Mouse (Mus musculus) left cerebral cortex, postnatal 36 days (tissue): ENCODE results near the gene Ly6g6f. TPM values are rescaled to one million over a fixed set of nuclear protein-coding genes. Genes with fewer than 3 reads are reported as not detected.

Experiments
- DNase-seq, 2 experiments: peaks; one replicate each; pipeline ENCODE4 v3.0.0; 2021 to 2022; ENCODE audit warnings: low spot score in 2 of 2, mixed read lengths in 1 of 2
- intact Hi-C: fragments of 180-260 bp; cut with DNase I; formaldehyde crosslinking; loops from one replicate; pipeline ENCODE4 v1.15.1; 2025
- total RNA-seq, 2 experiments: library from RNA; stranded (reverse); gene quantifications; 2 replicates each; pipeline ENCODE4 v1.2.3; 2021

The Ly6g6f gene
- total RNA-seq, 2 experiments from 2014 or later: not detected

- peak; percentile 55 to 62 for DNase-seq
These were observed 26.2 kb downstream of the Ly6g6f start, which contains the start of gene Ddah2 for GRCm38 (mm10) chr17:35058911-35059892. Gene Ddah2 (plus strand): TSS chr17:35059035.

DNA sequence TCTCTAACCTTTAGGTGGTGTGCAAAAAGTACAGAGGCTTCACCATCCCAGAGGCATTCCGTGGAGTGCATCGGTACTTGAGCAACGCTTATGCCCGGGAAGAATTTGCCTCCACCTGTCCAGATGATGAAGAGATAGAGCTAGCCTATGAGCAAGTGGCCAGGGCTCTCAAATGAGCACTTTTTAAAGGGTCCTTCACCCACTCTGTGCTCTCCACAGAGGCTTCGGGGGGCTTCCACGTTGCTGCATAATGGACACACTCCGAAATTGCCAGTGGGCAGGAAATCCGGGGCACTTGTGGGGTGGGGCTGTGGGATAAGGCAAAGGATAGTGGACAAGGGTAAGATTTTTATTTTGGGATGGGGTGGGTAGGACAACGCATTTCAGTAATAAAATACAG is 27.1 kb downstream of the Ly6g6f start:
- DNase-seq: no peak
- intact Hi-C loops: loop anchor here (2.0 kb wide), 1 partner anchor 38 kb away; no protein-coding TSS in a partner anchor

More at GRCm38 (mm10) chr17:35058911-35059892, 26.2 kb downstream of the Ly6g6f start, which contains the start of gene Ddah2:
- intact Hi-C loops: loop anchor here (2.0 kb wide), 1 partner anchor 38 kb away; no protein-coding TSS in a partner anchor

GRCm38 (mm10) chr17:35057090-35057489 is 28.3 kb downstream of the Ly6g6f start:
- DNase-seq: no peak
- intact Hi-C loops: no loop called here

DNA sequence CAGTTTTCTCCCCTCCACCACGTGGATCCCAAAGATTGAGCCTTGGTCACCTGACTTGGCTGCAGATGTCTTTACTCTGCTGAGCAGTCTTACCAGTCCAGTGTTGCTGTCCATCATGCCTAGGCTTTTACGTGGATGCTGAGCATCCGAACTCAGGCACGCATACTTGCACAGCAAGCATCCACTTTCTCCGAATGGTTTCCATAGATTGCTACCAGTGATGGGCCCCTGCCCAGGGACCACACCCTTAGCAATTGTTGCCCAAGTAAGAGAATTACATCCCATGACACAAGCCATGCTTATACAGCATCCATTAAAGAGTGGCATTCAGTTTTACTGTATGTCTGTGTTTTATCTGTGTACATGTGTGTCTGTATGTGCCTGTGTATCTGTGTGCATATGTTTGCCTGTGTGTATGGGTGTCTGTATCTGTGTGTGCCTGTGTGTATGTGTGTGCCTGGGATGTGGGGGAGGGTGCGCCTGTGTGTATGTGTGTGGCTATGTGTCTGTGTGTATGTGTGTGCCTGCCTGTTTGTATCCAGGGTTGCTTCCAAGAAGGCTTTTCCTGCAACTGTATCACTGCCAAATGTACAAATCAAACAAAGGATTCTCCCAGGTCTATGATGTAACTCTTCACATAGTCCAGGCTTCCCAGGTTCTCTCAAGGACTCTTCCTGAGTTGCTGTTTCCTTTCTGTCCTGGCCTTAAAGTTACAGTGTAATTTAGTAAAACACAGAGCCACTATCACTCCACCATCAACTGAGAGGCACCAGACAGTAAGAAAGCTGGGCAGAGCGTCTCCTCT is 29.5 kb downstream of the Ly6g6f start:
- no peak for DNase-seq
- intact Hi-C loops: no loop called here

DNA sequence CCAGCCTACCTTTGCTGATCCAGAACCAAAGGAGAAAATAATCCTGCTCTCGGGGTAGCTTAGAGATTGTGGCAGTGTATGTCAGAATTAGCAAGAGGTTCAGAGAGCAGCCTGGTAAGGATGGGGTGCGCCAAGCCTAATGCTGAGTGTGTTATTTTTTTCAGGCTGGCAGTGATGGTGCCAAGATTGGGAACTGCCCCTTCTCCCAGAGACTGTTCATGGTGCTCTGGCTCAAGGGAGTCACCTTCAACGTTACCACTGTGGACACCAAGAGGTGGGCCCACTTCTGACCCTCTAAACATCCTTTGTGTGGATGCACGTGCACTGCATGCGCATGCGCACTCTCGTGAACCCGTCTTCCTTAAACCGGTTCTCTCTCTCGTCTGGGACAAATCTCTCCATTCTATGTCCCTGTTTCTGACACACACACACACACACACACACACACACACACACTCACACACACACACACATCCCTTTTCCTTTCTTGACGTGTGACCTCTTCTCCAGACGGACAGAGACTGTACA is 33.1 kb downstream of the Ly6g6f start:
- no peak for DNase-seq
- intact Hi-C loops: no loop called here

GRCm38 (mm10) chr17:35051156-35052086 is 34.0 kb downstream of the Ly6g6f start:
- intact Hi-C loops: no loop called here
- DNase-seq: no peak

DNA sequence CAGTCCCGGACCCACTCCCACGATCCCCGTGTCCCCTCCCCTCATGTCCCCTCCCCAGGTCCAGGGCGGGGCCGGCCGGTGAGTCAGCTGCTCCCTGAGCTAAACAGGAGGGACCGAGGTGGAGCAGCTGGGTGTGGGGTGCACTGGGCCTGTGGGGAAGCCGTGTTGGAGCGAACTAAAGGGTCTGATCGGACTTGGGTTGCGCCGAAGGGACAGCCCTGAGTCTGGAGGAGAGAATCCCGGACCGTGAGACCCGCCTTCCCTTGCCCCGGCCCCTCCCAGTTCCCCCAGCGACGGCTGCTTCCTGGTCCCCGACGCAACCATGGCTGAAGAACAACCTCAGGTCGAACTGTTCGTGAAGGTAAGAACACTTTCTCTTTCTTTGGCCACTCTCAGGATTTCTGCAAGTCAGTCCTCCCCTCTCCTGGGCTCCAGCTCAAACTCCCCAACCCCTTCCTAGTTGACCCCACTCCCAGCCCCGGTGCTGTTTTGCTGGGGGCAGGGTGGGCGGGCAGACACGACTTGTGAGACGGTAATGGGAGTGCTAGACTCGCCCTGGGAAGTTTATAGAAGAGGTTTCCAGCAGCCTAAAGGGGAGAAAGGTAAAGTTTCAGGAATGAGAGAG is 35.2 kb downstream of the Ly6g6f start:
- no peak for DNase-seq
- intact Hi-C loops: no loop called here

DNA sequence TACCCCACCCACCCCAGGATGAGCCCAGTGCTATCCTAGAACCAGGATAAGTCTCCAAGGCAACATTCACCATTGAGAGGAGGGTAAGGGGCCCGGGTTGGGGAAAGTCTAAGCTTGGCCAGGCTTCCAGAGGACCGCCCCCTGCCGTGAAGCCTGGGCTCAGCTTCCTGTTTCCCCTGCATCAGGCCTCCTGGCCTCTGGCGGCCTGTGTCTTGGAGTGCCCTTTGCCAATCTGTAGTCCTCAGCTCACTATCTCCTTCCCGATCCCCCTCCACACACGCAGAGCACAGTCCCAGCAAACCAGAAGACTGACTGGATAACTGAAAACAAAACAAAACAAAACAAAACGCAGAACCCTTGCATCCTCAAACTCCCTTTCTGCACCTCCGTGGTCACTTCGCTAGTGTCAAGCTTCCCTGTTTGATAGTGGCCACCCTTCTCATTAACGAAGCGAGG is 35.8 kb downstream of the Ly6g6f start, which contains the start of gene Clic1:
Clic1 (plus strand) TSS at position 406 of the 456 bp plus-strand sequence.
- no peak for DNase-seq
- intact Hi-C loops: no loop called here

GRCm38 (mm10) chr17:35048932-35049440 is 36.4 kb downstream of the Ly6g6f start:
- intact Hi-C loops: no loop called here
- no peak for DNase-seq

DNA sequence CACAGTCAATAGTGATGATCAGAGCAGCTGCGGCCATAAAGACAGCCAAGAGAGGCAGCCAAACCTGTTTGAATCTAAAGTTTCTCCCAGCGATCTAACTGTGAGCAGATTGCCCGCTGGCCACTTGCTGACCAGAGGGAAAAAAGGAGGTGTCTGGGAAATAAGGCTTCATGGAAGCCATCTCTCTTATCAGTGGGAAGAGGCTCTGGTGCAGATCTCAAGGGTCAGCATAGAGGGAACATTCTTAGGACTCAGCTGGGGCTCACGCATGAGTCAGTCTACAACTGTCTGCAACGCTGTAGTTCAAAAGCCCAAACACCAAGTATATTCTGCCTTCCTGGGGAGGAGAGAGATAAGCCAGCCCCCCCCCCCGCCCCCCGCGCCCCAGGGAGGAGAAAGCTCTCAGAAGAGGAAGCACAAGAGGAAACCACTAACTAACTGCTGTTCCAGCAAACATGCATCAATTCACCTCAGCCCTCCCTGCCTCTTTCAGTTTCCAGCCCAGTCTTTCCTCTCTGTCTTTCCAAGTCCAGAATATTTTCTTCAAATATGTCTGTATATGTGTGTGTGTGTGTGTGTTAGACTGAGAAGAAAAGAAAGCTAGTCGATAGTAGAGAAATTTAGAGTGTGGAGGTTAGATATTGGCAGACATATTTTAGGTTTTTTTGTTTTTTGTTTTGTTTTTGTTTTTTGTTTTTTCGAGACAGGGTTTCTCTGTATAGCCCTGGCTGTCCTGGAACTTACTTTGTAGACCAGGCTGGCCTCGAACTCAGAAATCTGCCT is 37.1 kb downstream of the Ly6g6f start:
- DNase-seq: no peak
- intact Hi-C loops: no loop called here

- intact Hi-C loops: no loop called here
- no peak for DNase-seq
These were observed 37.7 kb downstream of the Ly6g6f start for GRCm38 (mm10) chr17:35047688-35048087.

- intact Hi-C loops: no loop called here
- DNase-seq: peak; percentile 85 to 90
These were observed 38.5 kb downstream of the Ly6g6f start, which contains the start of gene Msh5 for GRCm38 (mm10) chr17:35046681-35047455. Gene Msh5 (minus strand): TSS chr17:35046745.

- intact Hi-C loops: loop anchor here (1.0 kb wide), 1 partner anchor 12 kb away; no protein-coding TSS in a partner anchor
These were observed 39.4 kb downstream of the Ly6g6f start for GRCm38 (mm10) chr17:35045807-35046680.

GRCm38 (mm10) chr17:35044904-35045806 is 40.3 kb downstream of the Ly6g6f start:
- no peak for DNase-seq
- intact Hi-C loops: loop anchor here (1.0 kb wide), 1 partner anchor 11 kb away; no protein-coding TSS in a partner anchor

More at GRCm38 (mm10) chr17:35045807-35046680, 39.4 kb downstream of the Ly6g6f start:
- DNase-seq: no peak
